Mouse (Mus musculus): ENCODE data around the gene Rcc1. TPM values are rescaled to one million over a fixed set of nuclear protein-coding genes. Genes with fewer than 3 reads are reported as not detected.

Gene Rcc1
- 66.2 and 70.1 TPM in 2 replicates for polyA plus RNA-seq (2015; fragmentation: Nextera tagmentation; extraction: Ambion mirVana)

DNA sequence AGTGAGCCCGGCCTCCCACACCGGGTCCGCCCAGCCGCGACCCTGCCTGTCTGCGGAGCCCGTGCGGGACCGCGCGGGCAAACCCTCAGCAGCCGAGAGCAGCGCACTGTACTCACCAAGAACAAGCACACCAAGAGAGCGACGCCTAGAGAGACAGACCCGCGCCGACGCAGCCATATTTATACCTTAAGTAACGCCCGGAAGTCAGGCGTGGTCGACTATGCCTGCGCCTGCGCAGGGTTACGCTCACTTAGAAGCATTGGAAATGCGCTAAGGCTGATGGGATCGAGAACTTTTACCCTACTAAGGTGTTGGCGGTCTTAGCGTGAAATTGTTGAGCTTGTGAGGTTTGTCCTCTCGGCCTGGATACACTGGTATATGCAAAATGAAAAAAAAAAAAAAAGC, at the start of gene Rcc1:
Gene Rcc1 (minus strand): TSS at position 125 of the 405 bp plus-strand sequence.
- H3K4me3 ChIP-seq = peak within 1 kb of the TSS; percentile 75
- peak within 1 kb of the TSS; percentile 67 for H3K4me2 ChIP-seq
- no peaks in the 10 kb centered on the region for H3K27me3 ChIP-seq
- H3K9me3 ChIP-seq = no peaks in the 10 kb centered on the region
- H3K4me1 ChIP-seq = peaks cover 17% of the 10 kb centered on the region
- peak within 1 kb of the TSS; percentile 86 for H3K9ac ChIP-seq
- WGBS = under 1% methylated on average over 31 of the region's 31 CpGs
- peaks cover 40% of the 10 kb centered on the region for H3K36me3 ChIP-seq
- H3K27ac ChIP-seq = peak within 1 kb of the TSS; percentile 96
- ATAC-seq (ENCODE audit: insufficient number of reproducible peaks, low FRiP score, low TSS enrichment, low read depth) = peak; percentile 93

DNA sequence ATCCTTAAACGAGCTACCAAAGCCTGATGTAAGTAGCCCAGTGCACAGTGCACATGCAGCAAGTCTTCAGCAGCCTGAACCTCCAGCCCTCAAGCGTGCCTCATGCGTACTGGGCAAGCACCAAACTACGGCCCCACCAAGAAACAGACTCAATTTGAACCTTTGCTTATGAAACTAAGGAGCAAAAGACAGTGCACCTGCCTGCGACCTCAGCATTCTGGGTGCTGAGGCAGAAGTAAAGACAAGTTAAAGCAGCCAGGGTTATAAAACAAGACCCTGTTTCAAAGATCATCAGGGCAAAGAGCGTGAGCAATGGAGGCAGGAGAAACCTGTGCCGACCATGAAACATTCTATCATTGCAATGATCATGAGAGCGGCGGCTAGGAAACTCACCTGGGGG, 47.6 kb upstream of the Rcc1 start:
- Histone ChIP-seq H3K36me3 (peaks cover 9% of the 10 kb centered on the region; the same call in 1 of the 2 replicates), H3K4me3 (no peak overlapping the region), H3K9ac (no peak overlapping the region), H3K4me2 (no peak overlapping the region), H3K27ac (no peak overlapping the region), H3K4me1 (peaks cover 25% of the 10 kb centered on the region), H3K27me3 (no peaks in the 10 kb centered on the region), H3K9me3 (no peaks in the 10 kb centered on the region)
- WGBS = 91% methylated on average over 9 of the region's 9 CpGs
- no peak for ATAC-seq (ENCODE audit: insufficient number of reproducible peaks, low FRiP score, low TSS enrichment, low read depth)

DNA sequence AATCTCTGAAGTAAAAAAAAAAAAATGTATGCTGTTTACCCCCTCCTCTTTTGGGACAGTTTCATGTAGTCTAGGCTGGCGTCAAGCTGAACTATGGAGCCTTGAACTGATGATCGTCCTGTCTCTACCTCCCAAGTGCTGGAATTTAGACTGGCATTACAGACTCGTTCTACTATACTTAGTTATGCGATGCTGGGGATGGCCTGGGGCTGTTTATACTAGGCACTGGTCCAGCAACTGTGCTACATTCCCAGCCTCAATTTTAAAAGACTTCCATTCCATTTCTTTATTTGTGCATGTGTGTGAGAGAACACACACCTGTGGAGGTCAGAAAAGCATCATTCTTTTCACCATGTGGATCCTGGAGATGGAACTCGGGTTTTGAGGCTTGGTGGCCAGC, 45.5 kb upstream of the Rcc1 start:
- 33% methylated on average over 5 of the region's 5 CpGs for WGBS
- ATAC-seq (ENCODE audit: insufficient number of reproducible peaks, low FRiP score, low TSS enrichment, low read depth) = no peak

DNA sequence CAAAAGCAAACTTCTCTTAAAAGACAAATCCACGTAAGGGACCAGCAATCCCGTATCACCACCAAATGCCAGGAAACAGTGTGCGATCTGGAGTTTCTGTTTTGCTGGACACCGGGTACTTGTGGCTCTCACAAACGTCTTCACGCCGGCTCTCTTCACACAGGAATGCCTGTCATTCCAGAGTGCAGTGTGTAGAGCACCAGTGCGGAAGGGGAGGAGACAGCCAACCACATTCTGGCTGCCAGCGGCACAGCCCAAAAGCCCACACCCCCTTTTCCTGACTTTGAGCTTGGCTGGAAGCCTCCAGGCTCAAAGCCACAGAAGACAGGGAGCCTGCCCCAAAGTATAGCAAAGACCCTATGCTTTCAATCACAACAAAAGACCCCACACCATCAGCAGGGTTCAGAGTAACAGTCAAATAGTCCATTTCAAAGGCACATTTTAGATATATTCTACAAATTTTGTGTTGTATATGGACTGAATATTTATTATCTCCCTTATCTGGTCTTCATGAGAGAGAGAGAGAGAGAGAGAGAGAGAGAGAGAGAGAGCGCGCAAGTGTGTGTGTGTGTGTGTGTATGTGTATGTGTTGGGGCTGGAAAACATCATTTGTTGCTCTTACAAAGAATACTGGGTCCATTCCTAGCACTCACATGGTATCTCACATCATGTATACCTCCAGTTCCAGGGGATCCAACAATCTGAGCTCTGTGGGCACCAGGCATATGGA, 44.8 kb upstream of the Rcc1 start:
- no peaks in the 10 kb centered on the region for H3K9me3 ChIP-seq
- peak; percentile 82 for ATAC-seq (ENCODE audit: insufficient number of reproducible peaks, low FRiP score, low TSS enrichment, low read depth)
- peak overlapping the region; percentile 33 for H3K4me3 ChIP-seq
- no peaks in the 10 kb centered on the region for H3K27me3 ChIP-seq
- peaks cover 25% of the 10 kb centered on the region for H3K4me1 ChIP-seq
- H3K9ac ChIP-seq = no peak overlapping the region
- 24% methylated on average over 11 of the region's 11 CpGs for WGBS
- H3K27ac ChIP-seq = peak overlapping the region; percentile 54
- H3K4me2 ChIP-seq = peak overlapping the region; percentile 47
- no peaks in the 10 kb centered on the region for H3K36me3 ChIP-seq

More for the DNA sequence above, 45.5 kb upstream of the Rcc1 start:
- no peak overlapping the region for H3K4me2 ChIP-seq
- H3K9me3 ChIP-seq = no peaks in the 10 kb centered on the region
- H3K27ac ChIP-seq = 0 out of 2 replicates have a peak overlapping the region, but pooled peaks have one; percentile 34
- H3K27me3 ChIP-seq = no peaks in the 10 kb centered on the region
- peaks cover 25% of the 10 kb centered on the region for H3K4me1 ChIP-seq
- no peak overlapping the region for H3K4me3 ChIP-seq
- no peak overlapping the region for H3K9ac ChIP-seq
- H3K36me3 ChIP-seq = no peaks in the 10 kb centered on the region

DNA sequence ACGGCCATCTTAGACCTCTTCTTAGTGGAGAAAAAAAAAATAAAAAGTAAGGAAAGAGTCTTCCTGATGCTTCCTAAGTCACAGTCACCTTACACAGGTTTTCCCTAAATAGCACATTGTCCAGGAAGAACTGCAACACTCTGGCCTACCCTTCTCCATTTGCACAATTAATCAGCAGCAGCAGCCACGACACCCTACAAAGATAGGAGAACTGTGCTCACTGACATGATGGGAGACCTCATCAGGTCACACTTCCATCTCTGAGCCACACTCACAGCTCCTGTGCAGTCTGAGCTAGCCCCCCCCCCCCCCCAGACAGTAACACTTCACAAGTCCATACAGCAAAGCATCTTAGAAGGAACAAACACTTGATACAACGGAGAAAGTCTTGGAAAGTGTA, 43.7 kb upstream of the Rcc1 start:
- Histone ChIP-seq H3K9ac (no peak overlapping the region), H3K4me2 (no peak overlapping the region), H3K9me3 (no peaks in the 10 kb centered on the region), H3K27ac (no peak overlapping the region), H3K36me3 (no peaks in the 10 kb centered on the region), H3K27me3 (no peaks in the 10 kb centered on the region), H3K4me1 (peaks cover 25% of the 10 kb centered on the region), H3K4me3 (no peak overlapping the region; the same call in 1 of the 2 replicates)
- 79% methylated on average over 3 of the region's 3 CpGs for WGBS
- no peak for ATAC-seq (ENCODE audit: insufficient number of reproducible peaks, low FRiP score, low TSS enrichment, low read depth)

DNA sequence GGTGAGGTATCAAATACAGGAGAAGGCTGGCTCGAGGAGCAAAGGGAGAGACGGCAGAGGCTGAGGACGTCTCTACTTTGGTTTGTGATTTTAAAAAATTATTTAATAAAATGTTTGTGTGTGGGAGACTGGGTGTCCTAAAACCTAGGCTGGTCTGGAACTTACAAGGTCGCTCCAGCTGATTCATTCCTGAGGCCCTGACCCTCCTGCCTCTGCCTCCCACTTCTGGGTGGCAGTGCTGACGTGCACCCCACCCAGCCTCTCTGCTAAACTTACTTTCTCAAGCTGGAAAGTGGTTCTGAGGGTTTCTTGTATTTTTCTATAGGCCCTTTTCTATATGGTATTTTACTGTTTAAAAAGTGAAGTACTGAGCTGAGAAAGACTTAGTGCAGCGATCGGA, 42.8 kb upstream of the Rcc1 start:
- no peak overlapping the region for H3K4me2 ChIP-seq
- no peak overlapping the region for H3K27ac ChIP-seq
- H3K4me3 ChIP-seq = no peak overlapping the region
- 95% methylated on average over 7 of the region's 7 CpGs for WGBS
- H3K4me1 ChIP-seq = peaks cover 25% of the 10 kb centered on the region
- no peaks in the 10 kb centered on the region for H3K9me3 ChIP-seq
- no peak for ATAC-seq (ENCODE audit: insufficient number of reproducible peaks, low FRiP score, low TSS enrichment, low read depth)
- H3K9ac ChIP-seq = no peak overlapping the region
- no peaks in the 10 kb centered on the region for H3K27me3 ChIP-seq
- no peaks in the 10 kb centered on the region for H3K36me3 ChIP-seq

DNA sequence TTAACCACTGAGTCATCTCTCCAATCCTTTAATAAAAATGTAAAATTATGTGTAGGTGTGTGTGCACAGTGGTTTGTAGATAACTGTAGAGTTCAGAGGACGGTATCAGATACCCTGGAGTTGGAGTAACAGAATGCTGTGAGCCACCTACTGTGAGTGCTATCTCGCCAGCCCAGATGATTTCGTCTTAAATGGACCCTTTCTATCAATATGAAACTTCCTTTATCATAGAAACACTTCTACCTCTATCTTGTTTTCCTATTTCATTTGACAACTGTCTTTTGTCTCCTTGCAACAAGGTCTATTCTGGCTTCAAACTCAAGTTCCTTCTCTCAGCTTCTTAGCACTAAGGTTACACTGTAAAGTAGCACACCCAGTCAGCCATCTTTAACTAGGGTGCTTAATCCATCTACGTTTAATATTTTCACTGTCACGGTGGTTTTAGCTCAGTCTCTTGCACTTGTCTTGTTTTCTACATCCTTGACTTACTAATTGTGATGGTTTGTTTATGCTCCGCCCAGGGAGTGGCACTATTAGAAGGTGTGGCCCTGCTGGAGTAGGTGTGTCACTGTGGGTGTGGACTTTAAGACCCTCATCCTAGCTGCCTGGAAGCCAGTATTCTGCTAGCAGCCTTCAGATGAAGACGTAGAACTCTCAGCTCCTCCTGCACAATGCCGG, 37.8 kb upstream of the Rcc1 start:
- Histone ChIP-seq H3K4me1 (no peaks in the 10 kb centered on the region), H3K27me3 (no peaks in the 10 kb centered on the region)
- 93% methylated on average over 8 of the region's 8 CpGs for WGBS

DNA sequence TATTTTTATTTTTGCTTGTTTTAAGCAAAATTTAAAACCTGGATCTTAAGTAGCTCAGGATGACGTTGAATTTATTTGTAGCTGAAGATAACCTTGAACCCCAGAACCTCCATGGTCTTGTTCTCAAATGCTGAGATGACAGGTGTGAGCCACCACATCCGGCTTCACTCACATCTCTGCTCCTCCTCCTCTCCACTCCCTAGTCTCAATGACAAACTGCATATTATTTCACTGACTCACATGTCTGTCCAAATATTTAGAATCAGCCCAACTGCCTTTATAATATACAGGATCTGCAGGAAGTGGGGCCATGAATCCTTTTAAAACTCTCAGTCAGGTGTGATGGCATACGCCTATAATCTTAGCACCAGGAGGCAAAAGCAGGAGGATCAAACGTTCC, 35.9 kb upstream of the Rcc1 start:
- H3K27me3 ChIP-seq = no peaks in the 10 kb centered on the region
- 79% methylated on average over 4 of the region's 4 CpGs for WGBS
- no peaks in the 10 kb centered on the region for H3K4me1 ChIP-seq
- no peak overlapping the region for H3K27ac ChIP-seq
- no peak for ATAC-seq (ENCODE audit: insufficient number of reproducible peaks, low FRiP score, low TSS enrichment, low read depth)
- H3K9me3 ChIP-seq = no peaks in the 10 kb centered on the region
- no peak overlapping the region for H3K4me2 ChIP-seq
- H3K9ac ChIP-seq = no peak overlapping the region
- H3K4me3 ChIP-seq = no peak overlapping the region
- peaks cover 13% of the 10 kb centered on the region; the same call in 1 of the 2 replicates for H3K36me3 ChIP-seq

More for the DNA sequence above, 37.8 kb upstream of the Rcc1 start:
- Histone ChIP-seq H3K36me3 (peaks cover 2% of the 10 kb centered on the region; the same call in 1 of the 2 replicates), H3K4me3 (no peak overlapping the region), H3K4me2 (no peak overlapping the region), H3K27ac (no peak overlapping the region), H3K9ac (no peak overlapping the region), H3K9me3 (no peaks in the 10 kb centered on the region)
- ATAC-seq (ENCODE audit: insufficient number of reproducible peaks, low FRiP score, low TSS enrichment, low read depth) = no peak

DNA sequence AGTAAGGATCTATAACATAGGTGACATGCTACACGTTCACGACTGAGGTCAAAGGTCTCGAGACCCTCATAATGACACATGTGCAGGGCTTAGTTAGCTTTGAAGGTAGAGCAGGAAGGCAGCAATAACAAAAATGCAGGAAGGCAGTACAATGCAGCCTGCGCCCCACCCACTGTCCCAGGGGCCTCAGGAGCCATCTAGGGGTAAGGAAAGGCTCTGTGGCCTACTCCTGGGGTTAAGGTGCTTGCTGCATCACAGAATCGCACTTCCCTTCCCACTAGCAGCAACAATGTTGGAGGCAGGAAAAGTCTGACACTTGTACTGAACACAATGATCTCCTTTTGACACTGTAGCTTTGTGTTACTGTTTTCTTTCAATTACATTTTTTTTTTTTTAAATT, 34.2 kb upstream of the Rcc1 start:
- H3K4me2 ChIP-seq = no peak overlapping the region
- H3K27ac ChIP-seq = no peak overlapping the region
- WGBS = 76% methylated on average over 5 of the region's 5 CpGs
- no peak for ATAC-seq (ENCODE audit: insufficient number of reproducible peaks, low FRiP score, low TSS enrichment, low read depth)
- H3K9me3 ChIP-seq = no peaks in the 10 kb centered on the region
- H3K27me3 ChIP-seq = no peaks in the 10 kb centered on the region
- no peak overlapping the region for H3K4me3 ChIP-seq
- no peaks in the 10 kb centered on the region for H3K4me1 ChIP-seq
- H3K9ac ChIP-seq = no peak overlapping the region
- peaks cover 23% of the 10 kb centered on the region; the same call in 1 of the 2 replicates for H3K36me3 ChIP-seq

DNA sequence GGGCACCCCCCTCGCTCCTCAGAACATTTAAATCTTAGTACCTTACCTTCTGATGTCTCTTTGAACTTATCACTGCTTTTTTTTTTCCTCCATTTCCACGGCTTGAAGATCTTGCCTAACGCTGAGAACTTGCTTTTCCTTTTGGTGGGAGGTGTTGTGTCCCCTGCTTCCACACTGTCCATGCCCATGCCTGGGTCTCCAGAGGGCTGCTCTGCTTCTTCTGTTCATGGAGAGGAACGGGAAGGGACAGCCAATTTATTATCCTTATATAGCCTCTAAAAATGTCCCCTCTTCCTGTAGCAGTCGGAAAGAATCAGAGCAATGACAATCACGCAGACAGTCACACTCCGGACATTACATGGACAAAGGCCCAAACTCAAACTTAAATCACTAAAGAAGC, 33.4 kb upstream of the Rcc1 start:
- Histone ChIP-seq H3K27ac (no peak overlapping the region), H3K27me3 (no peaks in the 10 kb centered on the region), H3K4me2 (no peak overlapping the region), H3K4me3 (no peak overlapping the region), H3K4me1 (no peaks in the 10 kb centered on the region), H3K9me3 (no peaks in the 10 kb centered on the region), H3K36me3 (peaks cover 29% of the 10 kb centered on the region; the same call in 1 of the 2 replicates), H3K9ac (no peak overlapping the region)
- WGBS = 82% methylated on average over 7 of the region's 7 CpGs
- ATAC-seq (ENCODE audit: insufficient number of reproducible peaks, low FRiP score, low TSS enrichment, low read depth) = no peak

DNA sequence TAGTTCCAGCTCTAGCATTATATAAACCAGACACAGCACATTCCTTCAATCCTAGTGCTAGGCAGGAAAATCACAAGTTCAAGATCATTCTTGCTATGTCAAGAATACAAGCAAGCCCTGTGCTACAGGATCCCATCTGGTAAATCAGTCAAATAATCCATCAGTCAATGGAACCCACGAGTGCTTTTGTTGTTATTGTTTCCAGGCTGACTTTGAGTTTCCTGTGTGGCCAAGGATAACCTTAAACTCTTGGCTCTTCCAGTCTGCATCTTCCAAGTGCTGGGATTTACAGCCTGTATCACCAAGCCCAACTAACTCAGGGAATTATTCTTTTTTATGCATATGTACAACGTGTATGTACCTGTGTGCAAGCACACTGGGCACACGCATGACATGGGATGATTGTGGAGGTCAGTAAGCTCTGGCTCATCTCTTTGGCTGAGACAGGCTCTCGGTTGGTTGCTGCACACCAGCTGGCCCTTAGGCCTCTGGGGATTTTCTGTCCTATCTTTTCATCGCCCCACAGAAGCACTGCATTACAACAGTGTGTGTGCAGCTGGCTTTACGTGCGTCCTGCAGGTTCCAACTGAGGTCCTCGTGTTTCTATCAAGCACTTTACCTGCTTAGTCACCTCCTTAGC, 32.5 kb upstream of the Rcc1 start:
- no peak overlapping the region for H3K27ac ChIP-seq

DNA sequence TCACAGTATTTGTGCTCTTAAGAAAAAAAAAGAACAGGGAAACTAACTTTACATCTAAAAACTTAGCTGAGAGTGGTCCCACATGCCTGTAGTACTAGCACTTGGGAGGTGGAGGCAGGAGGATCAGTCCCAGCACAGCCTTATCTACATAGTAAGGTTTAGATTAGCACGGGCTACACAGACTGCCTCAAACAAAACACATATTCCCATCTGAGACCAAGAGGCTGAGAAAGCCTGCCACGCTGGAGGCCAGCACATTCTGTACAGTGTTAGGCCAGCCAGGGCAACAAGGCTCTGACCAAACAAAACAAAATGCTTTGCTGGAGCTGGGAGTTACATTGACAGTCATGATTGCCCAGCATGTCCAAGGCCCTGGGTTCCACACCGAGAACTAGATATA, 30.1 kb upstream of the Rcc1 start:
- ATAC-seq (ENCODE audit: insufficient number of reproducible peaks, low FRiP score, low TSS enrichment, low read depth) = no peak
- Histone ChIP-seq H3K36me3 (peaks cover 33% of the 10 kb centered on the region), H3K4me3 (no peak overlapping the region), H3K9me3 (no peaks in the 10 kb centered on the region), H3K27ac (no peak overlapping the region), H3K4me2 (no peak overlapping the region), H3K4me1 (no peaks in the 10 kb centered on the region), H3K9ac (no peak overlapping the region), H3K27me3 (no peaks in the 10 kb centered on the region)
- WGBS = 87% methylated on average over 3 of the region's 3 CpGs

More for the DNA sequence above, 32.5 kb upstream of the Rcc1 start:
- Histone ChIP-seq H3K9ac (no peak overlapping the region), H3K4me3 (no peak overlapping the region), H3K4me1 (no peaks in the 10 kb centered on the region), H3K4me2 (no peak overlapping the region), H3K36me3 (peaks cover 29% of the 10 kb centered on the region; the same call in 1 of the 2 replicates), H3K27me3 (no peaks in the 10 kb centered on the region), H3K9me3 (no peaks in the 10 kb centered on the region)
- ATAC-seq (ENCODE audit: insufficient number of reproducible peaks, low FRiP score, low TSS enrichment, low read depth) = no peak
- WGBS = 82% methylated on average over 8 of the region's 8 CpGs

Data from limb, embryonic 15.5 days (tissue).